Mouse (Mus musculus) left cerebral cortex, postnatal 14 days (tissue): Measurements from ENCODE around the gene Srpk1. TPM values are rescaled to one million over a fixed set of nuclear protein-coding genes. Genes with fewer than 3 reads are reported as not detected.
A peak's percentile ranks its signal among the peaks of the same experiment; 100 is the strongest.

Experiments
- DNase-seq, 2 experiments: peaks; one replicate each; pipeline ENCODE4 v3.0.0; 2021 to 2022; ENCODE audit warnings: low spot score in 2 of 2, mixed read lengths in 1 of 2
- intact Hi-C: fragments of 180-260 bp; cut with DNase I; formaldehyde crosslinking; loops from one replicate; pipeline ENCODE4 v1.15.1; 2025
- total RNA-seq, 2 experiments: library from RNA; stranded (reverse); gene quantifications; 2 replicates each; pipeline ENCODE4 v1.2.3; 2021

The Srpk1 gene
- total RNA-seq, 2 experiments from 2014 or later = 109 to 110 TPM

DNA sequence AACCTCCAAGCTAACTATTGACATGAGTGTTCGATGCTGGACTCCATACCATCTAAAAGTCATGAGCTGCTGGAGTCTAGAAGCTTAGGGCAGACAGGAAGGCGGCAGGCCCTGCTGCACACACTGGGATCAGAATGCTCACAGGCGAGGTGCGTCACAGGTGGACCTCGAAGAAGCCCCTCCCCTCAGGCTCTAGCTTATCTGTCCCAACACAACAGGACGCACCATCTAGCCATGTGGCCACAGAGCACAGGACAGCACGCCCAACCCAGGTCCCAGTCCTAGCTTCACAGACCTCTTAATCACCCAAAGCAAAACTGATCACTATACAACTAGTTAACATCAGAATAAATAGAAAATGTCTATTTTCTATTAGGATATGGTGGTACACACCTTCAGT lies 4.4 kb downstream of the Srpk1 start:
- DNase-seq = no peak
- intact Hi-C loops = no loop called here

- intact Hi-C loops = no loop called here
- DNase-seq = no peak
Observed at GRCm38 (mm10) chr17:28617636-28618035, 4.9 kb downstream of the Srpk1 start.

DNA sequence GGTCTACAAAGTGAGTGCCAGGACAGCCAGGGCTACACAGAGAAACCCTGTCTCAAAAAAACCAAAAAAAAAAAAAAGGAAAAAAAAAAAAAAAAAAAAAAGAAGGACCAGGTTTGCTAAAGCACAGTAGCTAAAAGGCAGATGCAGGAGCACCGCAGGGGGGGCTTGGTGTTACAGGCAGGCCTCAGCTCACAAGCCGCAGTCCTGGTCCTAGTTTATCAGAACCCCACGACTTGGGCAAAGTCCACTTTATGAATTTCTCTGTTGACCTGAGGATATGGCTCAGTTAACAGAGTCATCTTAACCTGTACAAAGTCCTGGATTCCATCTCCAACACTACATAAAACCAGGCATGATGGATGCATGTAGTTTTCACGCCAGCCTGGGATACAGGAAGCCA lies 7.2 kb downstream of the Srpk1 start:
- no peak for DNase-seq
- intact Hi-C loops = no loop called here

- intact Hi-C loops = no loop called here
- no peak for DNase-seq
Observed at GRCm38 (mm10) chr17:28613096-28613495, 9.4 kb downstream of the Srpk1 start.

DNA sequence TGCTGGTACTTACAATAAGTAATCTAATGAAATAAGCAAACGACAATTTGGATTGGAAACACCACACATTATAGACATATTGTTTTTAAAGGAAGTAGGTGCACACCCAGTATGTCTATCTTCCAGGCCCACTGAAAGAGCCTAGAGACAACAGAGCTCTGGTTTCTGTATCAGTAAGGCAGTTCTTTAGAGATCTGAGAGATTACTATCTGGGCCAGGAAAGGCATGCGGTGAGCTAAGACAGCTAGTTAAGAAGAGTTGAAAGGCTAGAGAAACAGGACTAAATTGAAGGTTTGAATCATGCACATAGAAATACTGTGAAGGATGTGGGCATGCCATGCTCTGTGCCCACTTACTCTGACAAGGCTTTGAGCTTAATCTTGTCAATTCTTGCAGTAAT lies 9.9 kb downstream of the Srpk1 start:
- DNase-seq = no peak

DNA sequence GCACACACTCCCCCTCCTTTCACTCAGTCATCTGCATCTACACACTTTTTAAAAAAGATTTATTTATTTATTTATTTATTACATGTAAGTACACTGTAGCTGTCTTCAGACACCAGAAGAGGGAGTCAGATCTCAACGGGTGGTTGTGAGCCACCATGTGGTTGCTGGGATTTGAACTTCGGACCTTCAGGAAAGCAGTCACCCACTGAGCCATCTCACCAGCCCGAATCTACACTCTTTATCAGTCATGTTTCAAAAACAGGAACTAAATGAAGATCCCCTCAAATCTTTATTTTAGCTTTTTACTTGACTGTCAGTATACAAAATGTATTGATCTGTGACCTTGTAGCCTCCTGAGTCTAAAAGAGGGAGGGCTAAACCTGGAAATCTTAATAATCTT lies 13.0 kb downstream of the Srpk1 start:
- intact Hi-C loops = no loop called here
- DNase-seq = no peak

More for the DNA sequence above, 9.9 kb downstream of the Srpk1 start:
- intact Hi-C loops = no loop called here

GRCm38 (mm10) chr17:28601557-28602250 lies 20.8 kb downstream of the Srpk1 start:
- intact Hi-C loops = no loop called here

DNA sequence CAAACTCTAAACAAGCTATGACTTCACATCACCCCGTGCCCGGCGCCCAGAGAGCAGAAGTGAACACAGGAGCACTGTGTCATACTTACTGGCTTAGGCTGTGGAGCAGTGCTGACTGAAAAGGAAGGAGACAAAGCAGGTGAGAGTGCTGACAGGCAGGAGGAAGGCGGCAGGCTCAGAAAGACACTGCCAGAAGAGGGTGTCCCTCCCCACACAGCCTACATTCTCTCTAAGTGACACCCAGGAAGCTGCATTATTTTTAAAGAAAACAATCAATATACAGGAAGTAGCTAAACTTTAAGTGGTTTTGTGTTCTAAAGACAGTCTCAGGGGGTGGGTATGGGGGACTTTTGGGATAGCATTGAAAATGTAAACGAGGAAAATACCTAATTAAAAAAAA lies 21.7 kb downstream of the Srpk1 start:
- intact Hi-C loops = no loop called here

More at GRCm38 (mm10) chr17:28601557-28602250, 20.8 kb downstream of the Srpk1 start:
- DNase-seq = no peak

GRCm38 (mm10) chr17:28593965-28594364 lies 28.5 kb downstream of the Srpk1 start:
- intact Hi-C loops = no loop called here
- no peak for DNase-seq

More for the DNA sequence above, 21.7 kb downstream of the Srpk1 start:
- no peak for DNase-seq

DNA sequence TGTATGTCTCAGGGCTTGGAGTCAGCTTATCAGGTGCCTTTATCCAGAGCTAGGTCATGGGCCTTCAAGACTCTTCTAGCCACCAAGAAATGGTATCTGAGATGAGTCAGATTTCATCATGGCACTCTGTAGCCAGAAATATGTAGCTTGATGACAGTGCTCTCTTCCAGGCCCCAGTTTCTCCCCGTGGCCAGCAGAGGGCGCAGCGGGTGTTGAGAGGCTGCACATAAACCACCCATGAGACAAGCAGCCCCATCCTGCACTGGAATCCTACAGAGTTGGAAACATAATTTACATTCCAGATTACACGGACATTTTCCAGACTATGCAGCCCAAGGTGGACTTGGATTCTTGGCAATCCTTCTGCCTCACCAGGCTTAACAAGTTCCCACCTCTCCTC lies 29.5 kb downstream of the Srpk1 start:
- intact Hi-C loops = no loop called here
- peak; percentile 80 to 87 for DNase-seq

GRCm38 (mm10) chr17:28591476-28591875 lies 31.0 kb downstream of the Srpk1 start:
- intact Hi-C loops = no loop called here
- no peak for DNase-seq

DNA sequence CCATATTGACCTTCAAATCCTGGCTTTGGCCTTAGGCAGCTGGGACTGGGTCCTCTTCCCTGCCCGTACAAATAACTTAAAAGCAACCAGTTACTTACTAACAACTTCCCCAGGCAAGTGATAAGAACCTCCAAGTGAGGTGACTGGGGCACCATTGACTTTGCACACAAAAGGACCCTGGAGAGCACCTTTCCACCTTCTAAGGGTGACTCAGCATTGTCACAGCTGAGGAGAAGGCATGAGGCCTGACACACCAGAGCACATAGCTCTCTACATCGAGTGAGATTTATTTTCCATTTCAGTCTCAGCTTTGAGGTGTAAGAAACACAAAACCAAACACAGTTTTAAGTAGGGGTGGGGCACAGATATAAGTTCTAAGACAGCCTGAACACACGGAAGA lies 31.9 kb downstream of the Srpk1 start:
- intact Hi-C loops = no loop called here
- no peak for DNase-seq

- no peak for DNase-seq
- intact Hi-C loops = no loop called here
Observed at GRCm38 (mm10) chr17:28588591-28588990, 33.9 kb downstream of the Srpk1 start.

- DNase-seq = no peak
- intact Hi-C loops = no loop called here
Observed at GRCm38 (mm10) chr17:28586509-28586908, 36.0 kb downstream of the Srpk1 start.

GRCm38 (mm10) chr17:28581056-28581455 lies 41.5 kb downstream of the Srpk1 start:
- no peak for DNase-seq
- intact Hi-C loops = no loop called here

DNA sequence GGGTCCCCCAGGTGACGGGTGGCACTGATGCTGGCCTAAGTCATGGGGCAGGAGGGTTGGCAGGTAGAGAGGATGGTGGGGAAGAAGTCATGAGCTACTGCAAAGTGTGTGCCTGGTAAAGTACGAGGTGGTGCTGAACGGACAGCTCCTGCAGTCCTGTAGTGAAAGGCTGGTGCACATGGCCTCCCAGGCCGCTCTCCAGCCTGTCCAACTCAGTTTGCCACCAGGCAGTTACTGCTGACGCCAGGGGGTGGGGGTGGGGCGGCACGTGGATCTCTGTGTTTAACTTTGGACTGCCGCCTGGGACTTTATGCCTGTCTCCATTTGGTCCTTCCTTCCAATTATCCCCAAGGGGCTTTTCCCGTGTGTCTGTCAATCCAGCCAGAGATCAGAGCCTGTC lies 42.1 kb downstream of the Srpk1 start:
- DNase-seq = peak; percentile 42 to 43
- intact Hi-C loops = no loop called here

DNA sequence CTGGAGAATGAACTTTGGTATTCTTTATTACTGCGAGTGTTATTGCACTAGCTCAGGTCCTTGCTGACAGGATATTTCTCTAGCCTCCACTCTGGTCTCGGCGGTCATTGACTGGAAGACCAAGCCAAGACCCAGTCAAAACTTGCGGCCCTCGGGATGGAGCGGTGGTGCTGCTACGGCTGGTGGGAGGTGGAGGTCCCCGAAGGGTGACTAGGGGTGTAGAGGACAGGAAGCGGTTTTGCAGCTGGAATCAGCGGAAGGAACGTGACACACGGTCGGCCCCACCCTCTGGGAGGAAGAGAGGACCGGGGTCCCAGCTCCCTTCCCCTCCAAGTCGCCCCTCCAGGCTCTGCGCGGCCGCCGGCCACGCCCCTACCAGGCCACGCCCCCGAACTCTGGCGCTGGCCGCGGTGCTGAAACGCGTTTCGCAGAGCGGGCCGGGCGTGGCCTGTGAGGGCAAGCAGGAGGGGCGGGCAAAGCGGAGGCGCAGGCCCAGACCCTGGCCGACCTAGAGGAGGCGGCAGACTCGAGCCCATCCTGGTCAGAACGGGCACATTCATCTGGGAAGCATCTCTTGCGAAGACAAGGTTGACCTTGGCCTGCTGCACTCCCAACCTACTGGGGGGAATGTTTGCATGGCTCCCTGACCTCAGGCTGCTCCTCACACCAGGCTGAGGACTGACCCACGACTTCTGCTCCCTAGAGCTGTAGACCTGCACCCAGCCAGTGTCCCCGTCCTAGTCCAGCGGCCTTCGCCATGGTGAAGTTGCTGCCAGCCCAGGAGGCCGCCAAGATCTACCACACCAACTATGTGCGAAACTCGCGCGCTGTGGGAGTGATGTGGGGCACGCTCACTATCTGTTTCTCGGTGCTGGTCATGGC lies 47.0 kb downstream of the Srpk1 start, which contains the start of gene Lhfpl5:
Gene Lhfpl5 (plus strand): TSS at position 398 of the 882 bp plus-strand sequence.
- no peak for DNase-seq
- intact Hi-C loops = no loop called here

DNA sequence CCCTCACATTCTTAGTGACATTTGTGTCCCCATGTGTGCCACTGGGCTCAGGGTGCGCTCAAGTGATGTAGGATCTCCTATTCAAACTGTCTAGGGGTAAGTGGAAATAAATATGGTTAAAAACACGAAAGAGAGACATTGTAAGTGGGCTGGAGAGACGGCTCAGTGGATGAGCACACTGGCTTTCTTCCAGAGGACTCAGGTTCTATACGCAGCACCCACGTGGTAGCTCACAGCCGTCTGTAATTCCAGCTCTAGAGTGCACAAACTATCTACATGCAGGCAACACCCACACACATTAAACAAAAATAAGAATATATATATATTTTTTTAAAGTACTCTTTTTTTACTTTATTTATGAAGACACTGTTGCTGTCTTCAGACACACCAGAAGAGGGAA lies 49.6 kb downstream of the Srpk1 start:
- DNase-seq = peak in 1 of 2 experiments; percentile 46
- intact Hi-C loops = no loop called here

DNA sequence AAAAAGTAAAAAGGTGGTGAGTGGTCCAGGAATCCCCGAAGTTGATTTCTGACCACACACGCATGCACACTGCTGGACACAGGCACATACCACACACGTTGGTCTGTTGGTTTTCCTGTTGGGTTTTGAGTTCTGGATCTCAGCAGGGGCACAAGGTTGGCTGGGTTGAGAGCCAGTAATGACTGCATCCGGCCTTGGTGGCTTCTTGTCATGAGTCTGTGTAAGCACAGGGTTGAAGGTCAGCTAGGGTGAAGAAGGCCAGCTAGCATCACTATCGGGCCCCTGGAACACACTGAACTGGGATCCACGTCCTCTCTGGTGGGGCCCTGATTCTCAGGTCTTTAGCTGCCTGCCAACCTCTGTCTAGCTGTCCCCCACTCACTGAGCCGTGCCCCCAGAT lies 50.0 kb downstream of the Srpk1 start:
- intact Hi-C loops = no loop called here

GRCm38 (mm10) chr17:28571868-28572267 lies 50.6 kb downstream of the Srpk1 start:
- intact Hi-C loops = no loop called here
- DNase-seq = no peak

More for the DNA sequence above, 50.0 kb downstream of the Srpk1 start:
- no peak for DNase-seq

DNA sequence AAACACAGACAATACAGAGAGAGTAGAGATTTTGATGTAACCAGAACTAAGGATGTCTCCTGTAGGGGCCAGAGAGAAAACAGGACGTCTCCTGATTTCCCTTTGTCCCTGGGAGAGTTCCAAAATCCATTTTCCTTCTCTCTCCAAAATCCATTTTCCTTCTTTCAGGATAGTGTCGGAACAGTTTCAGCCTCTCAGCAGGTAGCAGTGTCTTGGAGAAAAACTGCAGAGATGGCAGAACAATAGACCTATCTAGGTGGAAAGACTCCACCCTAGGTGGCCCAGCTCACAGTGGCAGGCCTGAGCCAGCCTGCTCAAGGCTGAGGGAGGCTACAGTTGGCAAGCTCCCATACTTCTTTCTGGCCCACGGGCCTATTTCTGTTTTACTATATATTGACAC lies 55.0 kb downstream of the Srpk1 start:
- intact Hi-C loops = no loop called here
- no peak for DNase-seq
